Mouse (Mus musculus) B cell, adult 2 months (primary cell): ENCODE results near the gene Rnf208.
"Not testable (repeated sequence)": the region's sequence is repeated elsewhere in the genome, so short reads cannot be mapped to it uniquely, and the experiment has no call there.

Experiments
- DNase-seq, 2 experiments: peaks; one replicate each; pipeline ENCODE4 v3.0.0; 2022

The Rnf208 gene

GRCm38 (mm10) chr2:25246183-25247072 is 4.4 kb downstream of the Rnf208 start, which contains the start of gene AL732309.1:
AL732309.1 (minus strand) TSS chr2:25246863.
- no peak for DNase-seq

GRCm38 (mm10) chr2:25252331-25252730 is 10.3 kb downstream of the Rnf208 start:
- DNase-seq = peak; percentile 45 to 47

- peak; percentile 93 to 94 for DNase-seq
These were observed 13.3 kb downstream of the Rnf208 start, which contains the start of gene Tmem203 for GRCm38 (mm10) chr2:25255284-25255779. Tmem203 (plus strand) TSS chr2:25255439.

DNA sequence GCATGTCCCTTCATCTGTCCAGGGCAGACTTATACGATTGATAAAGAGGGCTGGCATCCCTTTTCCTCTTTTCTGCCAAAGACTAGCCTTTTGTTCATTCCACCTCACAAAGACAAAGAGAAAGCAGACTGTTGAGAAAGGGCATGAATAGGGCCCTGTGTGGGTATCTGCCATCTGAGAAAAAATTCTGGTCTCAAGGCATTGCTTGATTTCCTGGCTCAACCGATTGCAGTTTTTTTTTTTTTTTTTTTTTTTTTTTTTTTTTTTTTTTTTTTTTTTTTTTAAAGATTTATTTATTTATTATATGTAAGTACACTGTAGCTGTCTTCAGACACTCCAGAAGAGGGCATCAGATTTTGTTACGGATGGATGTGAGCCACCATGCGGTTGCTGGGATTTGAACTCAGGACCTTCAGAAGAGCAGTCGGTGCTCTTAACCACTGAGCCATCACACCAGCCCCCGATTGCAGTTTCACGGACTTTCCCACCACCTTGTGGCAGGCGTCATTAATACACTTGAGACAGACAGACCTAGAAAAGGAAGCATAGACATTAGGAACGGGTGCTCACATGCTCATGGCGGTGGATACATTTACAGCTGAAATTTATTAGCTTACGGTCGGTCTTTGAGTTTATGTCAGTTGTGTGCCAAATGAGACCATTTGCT is 14.5 kb downstream of the Rnf208 start:
- DNase-seq = peak; percentile 80 to 83

DNA sequence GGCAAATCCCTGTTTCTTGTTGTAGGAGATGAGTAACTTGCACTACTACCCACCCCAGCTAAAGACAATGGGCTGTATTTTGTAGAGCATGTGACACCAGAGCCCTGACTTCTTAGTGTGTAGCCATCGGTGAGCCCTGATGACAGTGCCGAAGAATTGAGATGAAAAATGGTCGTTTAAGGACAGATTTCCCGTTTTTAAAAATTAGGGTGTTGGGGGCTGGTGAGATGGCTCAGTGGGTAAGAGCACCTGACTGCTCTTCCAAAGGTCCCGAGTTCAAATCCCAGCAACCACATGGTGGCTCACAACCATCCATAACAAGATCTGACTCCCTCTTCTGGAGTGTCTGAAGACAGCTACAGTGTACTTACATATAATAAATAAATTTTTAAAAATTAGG is 15.2 kb downstream of the Rnf208 start:
- DNase-seq = not testable (repeated sequence)

DNA sequence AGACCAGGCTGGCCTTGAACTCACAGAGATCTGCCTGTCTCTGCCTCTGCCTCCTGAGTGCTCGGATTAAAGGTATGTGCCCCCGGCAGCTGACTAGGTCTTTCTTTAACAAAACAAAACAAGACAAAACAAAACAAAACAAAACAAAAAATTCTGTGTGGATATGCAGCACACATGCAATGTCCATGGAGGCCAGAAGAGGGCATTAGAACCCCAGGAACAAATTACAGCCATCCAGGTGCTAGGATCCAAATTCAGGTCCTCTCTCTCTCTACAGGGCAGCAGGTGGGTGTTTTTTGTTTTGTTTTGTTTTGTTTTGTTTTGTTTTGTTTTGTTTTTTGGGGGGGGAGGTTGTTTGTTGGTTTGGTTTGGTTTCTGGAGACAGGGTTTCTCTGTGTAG is 16.8 kb downstream of the Rnf208 start:
- DNase-seq = peak; percentile 49 to 55

DNA sequence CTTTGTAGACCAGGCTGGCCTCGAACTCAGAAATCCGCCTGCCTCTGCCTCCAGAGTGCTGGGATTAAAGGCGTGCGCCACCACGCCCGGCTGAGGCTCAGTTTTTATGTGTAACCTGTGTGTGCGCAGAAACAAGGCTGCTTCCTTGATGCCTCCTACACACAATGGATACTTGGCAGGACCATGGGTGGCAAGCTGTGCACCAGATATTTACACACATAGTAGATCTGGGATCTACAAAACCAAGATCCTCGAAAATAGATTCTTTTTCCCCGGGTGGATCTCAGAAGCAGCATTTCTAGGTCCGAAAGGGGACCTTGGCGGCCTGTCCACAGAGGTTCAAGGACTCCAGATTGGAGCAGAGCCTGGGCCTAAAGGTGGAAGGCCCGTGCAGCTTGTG is 19.8 kb downstream of the Rnf208 start:
- no peak for DNase-seq

GRCm38 (mm10) chr2:25262291-25262767 is 20.3 kb downstream of the Rnf208 start, which contains the start of gene Tprn:
Tprn (plus strand) TSS chr2:25262618.
- DNase-seq = peak; percentile 90 to 94

GRCm38 (mm10) chr2:25262795-25263622 is 21.0 kb downstream of the Rnf208 start:
- DNase-seq = peak; percentile 58 to 61

DNA sequence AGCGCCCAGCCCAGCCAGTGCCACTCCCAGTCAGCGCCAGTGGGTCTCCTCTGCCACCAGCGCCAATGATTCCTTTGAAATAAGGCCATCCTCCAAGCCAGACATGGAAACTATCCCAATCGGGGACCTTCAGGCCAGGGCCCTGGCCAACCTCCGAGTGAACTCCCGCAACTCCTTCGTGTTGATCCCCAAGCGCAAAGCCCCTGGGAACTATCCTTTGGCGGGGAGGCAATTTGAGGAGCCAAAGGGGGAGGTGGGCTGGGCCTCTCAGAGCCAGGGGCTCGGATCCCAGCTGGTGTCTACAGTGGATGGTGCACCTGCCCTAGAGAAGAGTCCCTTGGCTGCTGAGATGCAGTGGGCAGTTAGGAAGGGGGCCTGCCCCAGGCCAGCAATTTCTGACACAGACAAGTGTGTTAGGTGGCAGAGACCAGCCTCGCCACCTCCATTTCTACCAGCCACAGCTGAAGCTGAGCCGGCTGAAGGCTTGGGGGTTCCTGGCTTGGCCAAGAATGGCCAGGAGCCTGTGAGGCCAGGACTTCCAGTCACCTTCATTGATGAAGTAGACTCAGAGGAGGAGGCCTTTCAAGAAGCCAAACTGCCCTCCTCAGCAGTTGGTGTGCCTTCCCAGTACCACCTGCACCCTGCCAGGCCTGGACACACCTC is 21.7 kb downstream of the Rnf208 start:
- DNase-seq = no peak

- DNase-seq = no peak
These were observed 22.2 kb downstream of the Rnf208 start for GRCm38 (mm10) chr2:25264286-25264660.

DNA sequence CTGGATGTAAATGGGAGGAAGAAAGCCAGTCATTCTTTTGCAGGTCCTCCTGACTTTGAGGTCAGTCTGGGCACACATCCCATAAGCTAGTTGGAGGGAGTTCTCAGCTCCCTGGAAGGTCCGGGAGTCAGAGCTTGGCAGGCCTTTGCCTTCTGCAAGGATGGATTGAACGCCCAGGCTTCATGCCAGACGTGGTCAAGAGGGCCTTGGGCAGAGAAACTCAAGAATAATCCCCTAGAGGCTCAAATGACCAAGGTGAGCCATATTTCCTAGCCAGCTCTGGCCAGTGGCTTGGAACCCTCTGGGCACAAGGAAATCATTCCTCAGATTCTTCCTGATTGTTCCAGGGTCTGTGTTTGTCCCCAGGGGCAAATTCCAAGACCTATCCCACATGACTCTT is 22.8 kb downstream of the Rnf208 start:
- no peak for DNase-seq

DNA sequence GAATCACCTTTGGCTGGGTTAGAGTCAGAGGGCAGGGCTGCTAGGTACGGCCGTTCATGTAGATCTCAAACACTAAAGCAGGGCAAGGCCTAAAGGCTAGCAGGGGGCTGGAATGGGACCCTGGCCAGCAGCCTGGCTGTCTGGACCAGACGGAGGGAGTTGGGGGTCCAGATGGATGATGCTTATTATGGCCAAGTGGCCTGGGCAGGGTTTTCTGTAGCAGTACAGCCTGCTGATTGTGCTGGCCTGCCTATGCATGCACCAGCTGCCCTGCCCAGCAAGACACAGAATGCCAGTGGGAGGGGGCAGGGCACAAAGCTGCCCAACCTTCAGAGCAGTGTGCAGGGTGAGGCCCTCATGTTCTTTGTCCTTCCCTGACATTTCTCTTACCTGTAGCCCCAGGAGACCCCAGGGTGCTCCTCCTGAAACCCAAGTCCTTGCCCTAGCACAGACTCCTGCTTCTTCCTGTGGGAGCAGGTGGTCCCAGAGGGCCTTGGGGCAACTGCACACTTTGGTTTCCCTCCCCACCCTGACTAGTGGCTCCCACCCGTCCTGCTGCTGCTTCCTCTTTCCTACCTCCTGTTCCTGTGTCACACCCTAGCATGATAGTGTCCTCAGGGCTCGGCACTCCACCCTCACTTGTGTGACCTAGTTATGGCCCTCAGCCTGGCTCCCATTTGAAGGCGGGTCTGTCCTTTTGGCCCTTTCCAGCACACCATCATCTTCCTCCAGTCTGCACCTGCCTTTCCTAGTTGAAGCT is 24.0 kb downstream of the Rnf208 start:
- DNase-seq = peak in 1 of 2 experiments; percentile 11

DNA sequence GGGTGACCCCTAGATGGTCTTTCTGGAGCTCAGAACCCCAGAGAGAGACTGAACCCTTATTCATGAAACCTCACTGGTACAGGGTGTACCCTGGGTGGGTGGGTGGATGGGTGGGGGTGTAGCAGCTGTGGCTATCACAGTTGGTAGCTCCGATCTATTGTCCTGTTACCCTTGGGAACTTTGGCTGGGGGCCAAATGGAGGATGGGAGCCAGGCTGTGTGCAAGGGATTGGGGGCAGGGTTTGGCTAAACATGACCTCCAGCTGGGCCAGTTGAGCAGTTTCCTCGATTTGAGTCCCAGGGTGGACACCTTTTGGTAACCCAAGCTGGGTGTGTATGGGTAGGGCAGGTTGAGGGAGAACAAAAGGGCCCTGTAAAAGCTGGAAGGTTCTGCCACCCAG is 24.7 kb downstream of the Rnf208 start:
- no peak for DNase-seq

DNA sequence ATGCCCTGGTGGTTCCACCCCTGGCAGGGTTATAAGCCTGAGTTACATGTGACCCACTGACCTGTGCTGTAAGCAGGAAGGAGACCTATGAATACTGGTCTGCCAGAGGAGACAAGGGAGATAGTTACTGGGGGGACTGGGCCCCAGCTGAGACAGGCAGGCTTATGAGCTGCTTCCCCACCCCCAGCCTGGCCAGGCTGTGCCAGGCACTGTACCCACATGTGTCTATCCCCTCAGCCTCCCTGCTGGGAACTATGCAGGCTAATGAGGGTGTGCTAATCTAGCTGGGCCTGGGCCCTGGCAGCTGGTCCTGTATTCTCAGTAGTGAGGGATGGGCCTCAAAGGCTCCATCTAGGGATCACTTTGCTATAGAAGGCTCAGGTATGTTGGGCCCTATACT is 25.2 kb downstream of the Rnf208 start:
- DNase-seq = no peak

DNA sequence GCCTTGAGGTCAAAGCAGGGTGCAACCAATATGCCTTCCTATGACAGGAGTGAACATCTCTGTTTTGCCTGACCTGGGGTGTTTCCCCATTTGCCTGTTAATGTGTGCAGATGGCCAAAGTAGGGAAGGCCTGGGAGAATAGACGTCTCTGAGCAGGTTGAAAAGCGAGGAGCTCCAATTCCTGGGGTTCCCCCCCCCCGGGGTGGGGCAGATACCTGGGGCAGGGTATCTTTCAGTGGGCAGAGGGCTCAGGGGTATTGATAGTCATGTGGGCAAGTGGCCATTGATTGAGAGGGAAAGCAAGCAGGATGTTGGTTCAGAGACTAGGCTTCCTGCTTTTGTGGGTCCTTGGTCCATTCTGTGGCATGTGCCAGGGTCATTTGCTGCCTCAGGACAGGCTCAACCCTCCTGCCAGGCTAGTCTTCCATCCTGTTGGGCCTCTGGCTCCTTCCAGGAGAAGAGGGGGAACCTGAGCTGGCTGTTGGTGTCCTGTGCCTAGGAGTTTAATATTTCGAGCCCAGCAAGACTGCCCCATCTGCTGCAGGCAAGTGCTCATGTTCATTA is 25.8 kb downstream of the Rnf208 start:
- DNase-seq = no peak

GRCm38 (mm10) chr2:25271827-25272511 is 29.9 kb downstream of the Rnf208 start, which contains the start of the genes Ssna1 and Anapc2:
Ssna1 (minus strand) TSS chr2:25272438.
Anapc2 (plus strand) TSS chr2:25272478.
- DNase-seq = peak; percentile 99

- DNase-seq = no peak
These were observed 30.5 kb downstream of the Rnf208 start for GRCm38 (mm10) chr2:25272515-25272914.

- DNase-seq = no peak
These were observed 31.0 kb downstream of the Rnf208 start for GRCm38 (mm10) chr2:25273010-25273409.
